Mouse (Mus musculus): ENCODE measurements around the gene Wbp11. TPM values are rescaled to one million over a fixed set of nuclear protein-coding genes. Genes with fewer than 3 reads are reported as not detected.

Wbp11 gene
- polyA plus RNA-seq, 1 experiment from 2014 or later = 79.2 TPM

- 41% methylated on average over 14 of the region's 14 CpGs for WGBS
- Histone ChIP-seq H3K27ac (ENCODE audit: low read length) (no peak overlapping the region), H3K36me3 (ENCODE audit: control insufficient read depth, insufficient read depth) (peaks cover 15% of the 10 kb centered on the region), H3K27me3 (replicated peaks; ENCODE audit: control insufficient read depth, insufficient read depth, low read length) (no peaks in the 10 kb centered on the region), H3K4me1 (replicated peaks; ENCODE audit: control insufficient read depth, insufficient read depth, low read length) (peaks cover 24% of the 10 kb centered on the region), H3K9me3 (ENCODE audit: control insufficient read depth, low read length) (no peaks in the 10 kb centered on the region), H3K4me3 (replicated peaks; ENCODE audit: low read length) (peak overlapping the region; percentile 64), H3K9ac (replicated peaks; ENCODE audit: low read depth, low read length) (peak overlapping the region; percentile 74), H3K4me2 (ENCODE audit: low read length) (peak overlapping the region; percentile 98)
- ATAC-seq = no peak
These were observed 19.0 kb downstream of the Wbp11 start for GRCm38 (mm10) chr6:136809077-136809476.

- Histone ChIP-seq H3K27ac (ENCODE audit: low read length) (no peak overlapping the region), H3K4me2 (ENCODE audit: low read length) (peak overlapping the region; percentile 98), H3K27me3 (replicated peaks; ENCODE audit: control insufficient read depth, insufficient read depth, low read length) (no peaks in the 10 kb centered on the region), H3K9me3 (ENCODE audit: control insufficient read depth, low read length) (no peaks in the 10 kb centered on the region), H3K4me1 (replicated peaks; ENCODE audit: control insufficient read depth, insufficient read depth, low read length) (peaks cover 24% of the 10 kb centered on the region), H3K4me3 (replicated peaks; ENCODE audit: low read length) (peak overlapping the region; percentile 64), H3K9ac (replicated peaks; ENCODE audit: low read depth, low read length) (peak overlapping the region; percentile 74), H3K36me3 (ENCODE audit: control insufficient read depth, insufficient read depth) (peaks cover 11% of the 10 kb centered on the region; the same call in 1 of the 2 replicates)
- under 1% methylated on average over 28 of the region's 28 CpGs for WGBS
- peak; percentile 3; the same call in 1 of the 2 replicates for ATAC-seq
These were observed 19.4 kb downstream of the Wbp11 start for GRCm38 (mm10) chr6:136808631-136809046.

- H3K4me2 ChIP-seq (ENCODE audit: low read length) = peak within 1 kb of the TSS; percentile 98
- H3K36me3 ChIP-seq (ENCODE audit: control insufficient read depth, insufficient read depth) = peaks cover 8% of the 10 kb centered on the region; the same call in 1 of the 2 replicates
- WGBS = under 1% methylated on average over 34 of the region's 34 CpGs
- peak within 1 kb of the TSS; percentile 64 for H3K4me3 ChIP-seq (replicated peaks; ENCODE audit: low read length)
- H3K4me1 ChIP-seq (replicated peaks; ENCODE audit: control insufficient read depth, insufficient read depth, low read length) = peaks cover 30% of the 10 kb centered on the region
- peak within 1 kb of the TSS; percentile 74 for H3K9ac ChIP-seq (replicated peaks; ENCODE audit: low read depth, low read length)
- ATAC-seq = peak; percentile 89
- peak within 1 kb of the TSS; percentile 66 for H3K27ac ChIP-seq (ENCODE audit: low read length)
- H3K9me3 ChIP-seq (ENCODE audit: control insufficient read depth, low read length) = no peaks in the 10 kb centered on the region
- no peaks in the 10 kb centered on the region for H3K27me3 ChIP-seq (replicated peaks; ENCODE audit: control insufficient read depth, insufficient read depth, low read length)
These were observed 20.0 kb downstream of the Wbp11 start, which contains the start of gene H2afj for GRCm38 (mm10) chr6:136808014-136808417. Gene H2afj, plus strand, starts transcription at chr6:136808244.

- WGBS = 35% methylated on average over 18 of the region's 18 CpGs
- peak overlapping the region; percentile 66 for H3K27ac ChIP-seq (ENCODE audit: low read length)
- H3K36me3 ChIP-seq (ENCODE audit: control insufficient read depth, insufficient read depth) = peaks cover 8% of the 10 kb centered on the region; the same call in 1 of the 2 replicates
- H3K9ac ChIP-seq (replicated peaks; ENCODE audit: low read depth, low read length) = 0 out of 2 replicates have a peak overlapping the region, but pooled peaks have one; percentile 45
- H3K9me3 ChIP-seq (ENCODE audit: control insufficient read depth, low read length) = no peaks in the 10 kb centered on the region
- peak overlapping the region; percentile 64 for H3K4me3 ChIP-seq (replicated peaks; ENCODE audit: low read length)
- H3K4me2 ChIP-seq (ENCODE audit: low read length) = peak overlapping the region; percentile 58
- ATAC-seq = no peak
- H3K27me3 ChIP-seq (replicated peaks; ENCODE audit: control insufficient read depth, insufficient read depth, low read length) = no peaks in the 10 kb centered on the region
- peaks cover 30% of the 10 kb centered on the region for H3K4me1 ChIP-seq (replicated peaks; ENCODE audit: control insufficient read depth, insufficient read depth, low read length)
These were observed 20.5 kb downstream of the Wbp11 start for GRCm38 (mm10) chr6:136807395-136808013.

GRCm38 (mm10) chr6:136806819-136807218, 21.2 kb downstream of the Wbp11 start:
- Histone ChIP-seq H3K4me3 (replicated peaks; ENCODE audit: low read length) (no peak overlapping the region), H3K27ac (ENCODE audit: low read length) (no peak overlapping the region), H3K9ac (replicated peaks; ENCODE audit: low read depth, low read length) (no peak overlapping the region), H3K4me1 (replicated peaks; ENCODE audit: control insufficient read depth, insufficient read depth, low read length) (peaks cover 30% of the 10 kb centered on the region), H3K9me3 (ENCODE audit: control insufficient read depth, low read length) (no peaks in the 10 kb centered on the region), H3K27me3 (replicated peaks; ENCODE audit: control insufficient read depth, insufficient read depth, low read length) (no peaks in the 10 kb centered on the region), H3K36me3 (ENCODE audit: control insufficient read depth, insufficient read depth) (0 out of 2 replicates have a peak, but pooled peaks cover 2% of the 10 kb centered on the region), H3K4me2 (ENCODE audit: low read length) (no peak overlapping the region)
- WGBS = 73% methylated on average over 5 of the region's 5 CpGs
- ATAC-seq = no peak

- H3K9ac ChIP-seq (replicated peaks; ENCODE audit: low read depth, low read length) = no peak overlapping the region
- H3K4me2 ChIP-seq (ENCODE audit: low read length) = no peak overlapping the region
- no peak for ATAC-seq
- H3K9me3 ChIP-seq (ENCODE audit: control insufficient read depth, low read length) = no peaks in the 10 kb centered on the region
- peaks cover 30% of the 10 kb centered on the region for H3K4me1 ChIP-seq (replicated peaks; ENCODE audit: control insufficient read depth, insufficient read depth, low read length)
- WGBS = 94% methylated on average over 1 of the region's 1 CpGs
- no peak overlapping the region for H3K4me3 ChIP-seq (replicated peaks; ENCODE audit: low read length)
- H3K27ac ChIP-seq (ENCODE audit: low read length) = no peak overlapping the region
- H3K27me3 ChIP-seq (replicated peaks; ENCODE audit: control insufficient read depth, insufficient read depth, low read length) = no peaks in the 10 kb centered on the region
- H3K36me3 ChIP-seq (ENCODE audit: control insufficient read depth, insufficient read depth) = no peaks in the 10 kb centered on the region
These were observed 22.6 kb downstream of the Wbp11 start for GRCm38 (mm10) chr6:136805409-136805775.

- WGBS = 25% methylated on average over 9 of the region's 9 CpGs
- no peaks in the 10 kb centered on the region for H3K36me3 ChIP-seq (ENCODE audit: control insufficient read depth, insufficient read depth)
- no peaks in the 10 kb centered on the region for H3K27me3 ChIP-seq (replicated peaks; ENCODE audit: control insufficient read depth, insufficient read depth, low read length)
- no peak for ATAC-seq
- H3K4me3 ChIP-seq (replicated peaks; ENCODE audit: low read length) = peak overlapping the region; percentile 82
- peak overlapping the region; percentile 81 for H3K4me2 ChIP-seq (ENCODE audit: low read length)
- peak overlapping the region; percentile 100 for H3K27ac ChIP-seq (ENCODE audit: low read length)
- H3K9ac ChIP-seq (replicated peaks; ENCODE audit: low read depth, low read length) = peak overlapping the region; percentile 96; the same call in 1 of the 2 replicates
- peaks cover 28% of the 10 kb centered on the region for H3K4me1 ChIP-seq (replicated peaks; ENCODE audit: control insufficient read depth, insufficient read depth, low read length)
- no peaks in the 10 kb centered on the region for H3K9me3 ChIP-seq (ENCODE audit: control insufficient read depth, low read length)
These were observed 23.2 kb downstream of the Wbp11 start for GRCm38 (mm10) chr6:136804705-136805408.

- peak within 1 kb of the TSS; percentile 82 for H3K4me3 ChIP-seq (replicated peaks; ENCODE audit: low read length)
- H3K4me1 ChIP-seq (replicated peaks; ENCODE audit: control insufficient read depth, insufficient read depth, low read length) = peaks cover 20% of the 10 kb centered on the region
- peak within 1 kb of the TSS; percentile 100 for H3K27ac ChIP-seq (ENCODE audit: low read length)
- H3K9ac ChIP-seq (replicated peaks; ENCODE audit: low read depth, low read length) = peak within 1 kb of the TSS; percentile 96
- H3K27me3 ChIP-seq (replicated peaks; ENCODE audit: control insufficient read depth, insufficient read depth, low read length) = no peaks in the 10 kb centered on the region
- under 1% methylated on average over 50 of the region's 50 CpGs for WGBS
- H3K36me3 ChIP-seq (ENCODE audit: control insufficient read depth, insufficient read depth) = no peaks in the 10 kb centered on the region
- no peaks in the 10 kb centered on the region for H3K9me3 ChIP-seq (ENCODE audit: control insufficient read depth, low read length)
- peak; percentile 78 for ATAC-seq
- peak within 1 kb of the TSS; percentile 81 for H3K4me2 ChIP-seq (ENCODE audit: low read length)
These were observed 24.0 kb downstream of the Wbp11 start, which contains the start of gene Hist4h4 for GRCm38 (mm10) chr6:136803739-136804633. Gene Hist4h4, minus strand, starts transcription at chr6:136804415.
